Mouse (Mus musculus): Measurements from ENCODE around the gene Itga9. TPM values are rescaled to one million over a fixed set of nuclear protein-coding genes. Genes with fewer than 3 reads are reported as not detected.

Itga9 gene
- polyA plus RNA-seq, 1 experiment from 2014 or later, result 2.0 TPM

DNA sequence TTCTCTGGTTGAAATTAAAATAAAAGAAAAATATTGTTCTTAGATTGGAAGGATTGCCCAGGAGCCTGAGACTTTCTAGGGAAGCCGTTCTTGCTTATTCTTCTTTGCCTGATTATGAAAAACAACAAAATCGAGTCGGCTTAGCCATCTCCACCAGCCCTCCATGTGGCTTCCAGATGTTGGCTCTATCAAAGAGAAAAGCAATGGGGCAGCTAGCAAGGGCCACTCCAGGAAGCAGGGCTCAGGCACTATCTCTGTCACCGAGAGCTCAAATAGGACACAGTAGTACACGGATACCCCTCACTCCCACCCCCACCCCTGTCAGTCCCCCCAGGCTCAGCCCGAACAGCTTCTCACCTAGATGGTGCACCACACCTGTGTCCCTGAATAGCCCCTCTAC lies 168.2 kb downstream of the Itga9 start:
- Histone ChIP-seq H3K27me3 (replicated peaks) (no peaks in the 10 kb centered on the region), H3K4me1 (no peaks in the 10 kb centered on the region), H3K36me3 (replicated peaks) (no peaks in the 10 kb centered on the region), H3K4me3 (no peak overlapping the region), H3K4me2 (no peak overlapping the region), H3K27ac (no peak overlapping the region), H3K9ac (no peak overlapping the region), H3K9me3 (no peaks in the 10 kb centered on the region)
- 88% methylated on average over 6 of the region's 6 CpGs for WGBS
- no peak for ATAC-seq (replicated peaks)

DNA sequence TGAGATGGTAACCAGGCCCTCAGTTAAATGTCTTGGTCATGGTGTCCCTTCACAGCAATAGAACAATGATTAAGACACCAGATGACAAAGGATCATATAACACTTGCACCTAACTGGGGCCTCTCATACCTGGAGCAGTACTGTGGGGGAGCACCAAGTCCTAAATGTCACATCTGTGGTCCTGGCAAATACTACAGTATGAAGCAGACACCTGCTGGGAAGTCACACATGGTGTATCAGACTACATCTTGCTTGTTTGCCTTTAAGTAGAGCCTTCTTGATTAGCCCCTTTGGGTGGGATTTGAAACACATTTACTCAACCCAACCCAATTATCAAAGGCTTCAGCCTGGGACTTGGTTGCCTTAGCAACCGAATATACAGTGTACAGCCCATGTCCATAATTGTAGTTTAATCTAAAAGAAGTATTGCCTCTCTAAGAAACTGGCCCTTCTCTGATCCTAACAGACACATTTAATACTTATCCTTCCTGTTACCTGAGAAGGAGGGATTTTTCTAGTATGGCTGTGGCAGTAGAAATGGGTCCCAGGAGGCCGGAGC lies 170.5 kb downstream of the Itga9 start:
- no peak overlapping the region for H3K27ac ChIP-seq
- no peaks in the 10 kb centered on the region for H3K27me3 ChIP-seq (replicated peaks)
- H3K4me1 ChIP-seq, result no peaks in the 10 kb centered on the region
- WGBS, result 87% methylated on average over 2 of the region's 2 CpGs
- H3K36me3 ChIP-seq (replicated peaks), result no peaks in the 10 kb centered on the region
- H3K4me3 ChIP-seq, result no peak overlapping the region
- no peak for ATAC-seq (replicated peaks)
- H3K9me3 ChIP-seq, result no peaks in the 10 kb centered on the region
- H3K4me2 ChIP-seq, result no peak overlapping the region
- no peak overlapping the region for H3K9ac ChIP-seq

GRCm38 (mm10) chr9:118778596-118778995 lies 172.1 kb downstream of the Itga9 start:
- Histone ChIP-seq H3K9me3 (no peaks in the 10 kb centered on the region), H3K4me1 (no peaks in the 10 kb centered on the region), H3K9ac (no peak overlapping the region), H3K27ac (no peak overlapping the region), H3K27me3 (replicated peaks) (no peaks in the 10 kb centered on the region), H3K36me3 (replicated peaks) (no peaks in the 10 kb centered on the region), H3K4me3 (no peak overlapping the region), H3K4me2 (no peak overlapping the region)
- 77% methylated on average over 2 of the region's 2 CpGs for WGBS
- no peak for ATAC-seq (replicated peaks)

DNA sequence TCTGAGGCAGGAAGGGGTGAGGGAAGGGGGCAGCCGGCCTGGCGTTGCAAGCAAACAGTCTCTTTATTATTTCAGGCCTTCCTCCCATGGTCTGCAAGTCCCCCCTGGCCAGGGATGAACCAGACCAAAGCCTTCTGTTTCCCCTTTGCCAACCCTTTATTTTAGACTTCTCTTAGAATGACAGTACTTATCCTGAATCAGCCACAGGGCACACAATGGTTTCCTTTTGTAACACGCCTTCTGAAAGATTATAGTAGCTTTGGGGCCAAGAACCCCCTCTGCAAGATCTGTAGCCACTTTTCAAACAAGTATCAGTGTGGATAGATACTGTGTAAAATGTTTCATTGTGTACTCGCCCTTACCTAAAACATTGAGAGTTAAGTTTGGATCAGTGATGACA lies 178.1 kb downstream of the Itga9 start:
- H3K4me2 ChIP-seq, result no peak overlapping the region
- WGBS, result 51% methylated on average over 4 of the region's 4 CpGs
- ATAC-seq (replicated peaks), result no peak

GRCm38 (mm10) chr9:118785816-118786215 lies 179.3 kb downstream of the Itga9 start:
- WGBS, result 79% methylated on average over 6 of the region's 6 CpGs
- H3K36me3 ChIP-seq (replicated peaks), result no peaks in the 10 kb centered on the region

More for the DNA sequence above, 178.1 kb downstream of the Itga9 start:
- no peak overlapping the region for H3K27ac ChIP-seq
- H3K9ac ChIP-seq, result no peak overlapping the region
- H3K27me3 ChIP-seq (replicated peaks), result no peaks in the 10 kb centered on the region
- no peaks in the 10 kb centered on the region for H3K9me3 ChIP-seq
- H3K4me1 ChIP-seq, result peaks cover 3% of the 10 kb centered on the region; the same call in 1 of the 2 replicates
- H3K4me3 ChIP-seq, result no peak overlapping the region
- no peaks in the 10 kb centered on the region for H3K36me3 ChIP-seq (replicated peaks)

DNA sequence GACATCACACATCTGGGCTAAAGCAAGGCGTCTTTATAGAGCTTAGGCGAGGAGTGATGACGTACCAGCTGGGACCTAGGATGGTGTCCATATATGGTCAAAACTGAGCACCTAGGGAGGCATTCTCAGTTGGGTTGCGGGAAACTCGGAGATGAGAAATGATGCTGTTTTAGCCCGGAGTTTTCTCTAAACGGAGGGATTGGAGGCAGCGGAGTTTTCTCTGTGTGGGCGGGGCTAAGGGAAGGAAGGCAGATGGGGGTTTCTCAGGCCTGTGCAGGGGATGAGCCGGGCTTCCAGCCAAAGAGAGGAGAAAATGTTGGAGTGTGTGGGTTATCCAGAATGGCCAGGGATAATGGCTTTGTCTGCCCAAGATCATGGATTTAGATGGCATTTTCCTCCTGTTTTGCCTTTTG lies 182.4 kb downstream of the Itga9 start:
- Histone ChIP-seq H3K9me3 (no peaks in the 10 kb centered on the region), H3K27ac (no peak overlapping the region), H3K36me3 (replicated peaks) (no peaks in the 10 kb centered on the region), H3K9ac (no peak overlapping the region), H3K4me3 (no peak overlapping the region), H3K27me3 (replicated peaks) (no peaks in the 10 kb centered on the region), H3K4me1 (peaks cover 14% of the 10 kb centered on the region; the same call in 1 of the 2 replicates), H3K4me2 (no peak overlapping the region)
- whole genome bisulfite sequencing, result 62% methylated on average over 10 of the region's 10 CpGs
- no peak for ATAC-seq (replicated peaks)

More at GRCm38 (mm10) chr9:118785816-118786215, 179.3 kb downstream of the Itga9 start:
- H3K4me3 ChIP-seq, result no peak overlapping the region
- no peak for ATAC-seq (replicated peaks)
- peaks cover 3% of the 10 kb centered on the region; the same call in 1 of the 2 replicates for H3K4me1 ChIP-seq
- H3K27me3 ChIP-seq (replicated peaks), result no peaks in the 10 kb centered on the region
- H3K9ac ChIP-seq, result no peak overlapping the region
- H3K9me3 ChIP-seq, result no peaks in the 10 kb centered on the region
- H3K27ac ChIP-seq, result no peak overlapping the region
- H3K4me2 ChIP-seq, result no peak overlapping the region

DNA sequence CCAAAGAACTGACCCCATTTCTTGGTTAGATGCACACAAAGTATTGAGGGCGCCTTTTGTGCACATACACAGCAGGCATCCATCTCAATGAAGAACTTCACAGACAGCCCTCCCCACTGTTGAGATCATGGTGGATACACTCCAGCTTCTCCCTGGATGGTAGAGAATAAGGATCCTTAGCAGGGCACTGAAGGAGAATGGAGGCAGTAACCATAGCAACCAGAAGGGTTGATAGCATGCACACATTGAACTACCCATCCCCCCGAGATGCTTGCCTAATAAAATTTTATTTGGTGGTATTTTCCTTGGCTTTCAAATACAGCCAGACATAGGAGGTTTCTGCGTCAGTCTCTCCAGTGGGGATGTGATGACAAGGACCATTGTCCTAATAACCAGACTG lies 184.7 kb downstream of the Itga9 start:
- H3K27ac ChIP-seq, result no peak overlapping the region
- no peaks in the 10 kb centered on the region for H3K9me3 ChIP-seq
- H3K4me1 ChIP-seq, result 0 out of 2 replicates have a peak, but pooled peaks cover 11% of the 10 kb centered on the region
- H3K4me2 ChIP-seq, result no peak overlapping the region
- WGBS, result 46% methylated on average over 3 of the region's 3 CpGs
- H3K9ac ChIP-seq, result no peak overlapping the region
- no peaks in the 10 kb centered on the region for H3K27me3 ChIP-seq (replicated peaks)
- no peak overlapping the region for H3K4me3 ChIP-seq
- no peaks in the 10 kb centered on the region for H3K36me3 ChIP-seq (replicated peaks)
- ATAC-seq (replicated peaks), result peak; percentile 58; the same call in 1 of the 2 replicates

DNA sequence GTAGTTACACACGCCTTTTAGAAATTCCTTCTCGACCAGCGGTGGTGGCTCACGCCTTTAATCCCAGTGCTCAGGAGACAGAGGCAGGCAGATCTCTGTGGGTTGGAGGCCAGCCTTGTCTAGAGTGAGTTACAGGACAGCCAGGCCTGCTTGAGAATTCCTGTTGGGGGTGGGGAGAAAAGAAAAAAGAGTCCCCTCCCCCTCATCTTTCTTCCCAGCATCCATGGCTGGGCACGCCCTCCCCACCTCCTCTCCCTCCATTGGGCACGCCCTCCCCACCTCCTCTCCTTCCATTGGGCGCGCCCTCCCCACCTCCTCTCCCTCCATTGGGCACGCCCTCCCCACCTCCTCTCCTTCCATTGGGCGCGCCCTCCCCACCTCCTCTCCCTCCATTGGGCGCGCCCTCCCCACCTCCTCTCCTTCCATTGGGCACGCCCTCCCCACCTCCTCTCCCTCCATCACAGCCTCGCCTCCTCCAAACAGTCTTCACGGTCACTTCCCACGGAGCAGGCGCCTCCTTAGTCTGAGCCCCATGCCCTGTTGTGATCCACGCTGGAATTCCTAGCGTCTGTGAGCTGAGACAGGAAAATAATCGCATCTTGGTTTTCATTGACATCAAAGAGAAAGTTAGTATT lies 186.8 kb downstream of the Itga9 start:
- H3K27me3 ChIP-seq (replicated peaks), result no peaks in the 10 kb centered on the region
- WGBS, result 85% methylated on average over 18 of the region's 21 CpGs
- H3K9ac ChIP-seq, result no peak overlapping the region
- H3K36me3 ChIP-seq (replicated peaks), result no peaks in the 10 kb centered on the region
- ATAC-seq (replicated peaks), result no peak
- no peaks in the 10 kb centered on the region for H3K9me3 ChIP-seq
- H3K4me3 ChIP-seq, result no peak overlapping the region
- H3K4me1 ChIP-seq, result 0 out of 2 replicates have a peak, but pooled peaks cover 11% of the 10 kb centered on the region
- no peak overlapping the region for H3K27ac ChIP-seq
- no peak overlapping the region for H3K4me2 ChIP-seq

DNA sequence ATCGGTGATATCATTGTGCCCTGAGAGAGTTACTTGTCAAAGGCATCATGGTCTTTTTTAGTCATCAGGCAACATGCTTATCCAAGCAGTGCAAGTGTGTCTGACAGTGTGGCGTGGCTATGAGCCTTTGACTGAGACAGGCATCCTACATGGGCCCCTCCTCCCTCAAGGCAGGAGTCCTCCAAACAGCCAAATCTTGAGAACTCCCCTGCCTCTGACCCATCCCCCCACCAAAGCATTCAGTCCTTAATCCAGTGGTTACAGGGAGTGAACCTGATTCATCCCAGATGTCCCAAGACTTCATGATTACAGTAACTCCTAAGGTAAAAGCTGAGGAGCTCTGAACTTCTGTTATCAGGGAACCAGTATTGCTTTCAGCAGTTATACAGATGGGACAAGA lies 188.2 kb downstream of the Itga9 start:
- no peaks in the 10 kb centered on the region for H3K9me3 ChIP-seq
- WGBS, result 72% methylated on average over 2 of the region's 2 CpGs
- no peak overlapping the region for H3K4me2 ChIP-seq
- H3K9ac ChIP-seq, result no peak overlapping the region
- ATAC-seq (replicated peaks), result no peak
- no peak overlapping the region for H3K4me3 ChIP-seq
- H3K27ac ChIP-seq, result no peak overlapping the region
- H3K27me3 ChIP-seq (replicated peaks), result no peaks in the 10 kb centered on the region
- H3K4me1 ChIP-seq, result 0 out of 2 replicates have a peak, but pooled peaks cover 11% of the 10 kb centered on the region
- no peaks in the 10 kb centered on the region for H3K36me3 ChIP-seq (replicated peaks)

- Histone ChIP-seq H3K4me3 (no peak overlapping the region), H3K27ac (no peak overlapping the region), H3K9ac (no peak overlapping the region), H3K36me3 (replicated peaks) (no peaks in the 10 kb centered on the region), H3K4me2 (no peak overlapping the region), H3K4me1 (0 out of 2 replicates have a peak, but pooled peaks cover 11% of the 10 kb centered on the region), H3K27me3 (replicated peaks) (no peaks in the 10 kb centered on the region), H3K9me3 (no peaks in the 10 kb centered on the region)
- ATAC-seq (replicated peaks), result no peak
- WGBS, result 31% methylated on average over 4 of the region's 4 CpGs
Observed at GRCm38 (mm10) chr9:118795304-118795703, 188.8 kb downstream of the Itga9 start.

- no peak overlapping the region for H3K9ac ChIP-seq
- no peak overlapping the region for H3K4me2 ChIP-seq
- no peaks in the 10 kb centered on the region for H3K4me1 ChIP-seq
- no peak overlapping the region for H3K4me3 ChIP-seq
- ATAC-seq (replicated peaks), result no peak
- H3K36me3 ChIP-seq (replicated peaks), result no peaks in the 10 kb centered on the region
- H3K27me3 ChIP-seq (replicated peaks), result no peaks in the 10 kb centered on the region
- H3K27ac ChIP-seq, result no peak overlapping the region
- WGBS, result 57% methylated on average over 7 of the region's 7 CpGs
- no peaks in the 10 kb centered on the region for H3K9me3 ChIP-seq
Observed at GRCm38 (mm10) chr9:118799105-118799504, 192.6 kb downstream of the Itga9 start.

DNA sequence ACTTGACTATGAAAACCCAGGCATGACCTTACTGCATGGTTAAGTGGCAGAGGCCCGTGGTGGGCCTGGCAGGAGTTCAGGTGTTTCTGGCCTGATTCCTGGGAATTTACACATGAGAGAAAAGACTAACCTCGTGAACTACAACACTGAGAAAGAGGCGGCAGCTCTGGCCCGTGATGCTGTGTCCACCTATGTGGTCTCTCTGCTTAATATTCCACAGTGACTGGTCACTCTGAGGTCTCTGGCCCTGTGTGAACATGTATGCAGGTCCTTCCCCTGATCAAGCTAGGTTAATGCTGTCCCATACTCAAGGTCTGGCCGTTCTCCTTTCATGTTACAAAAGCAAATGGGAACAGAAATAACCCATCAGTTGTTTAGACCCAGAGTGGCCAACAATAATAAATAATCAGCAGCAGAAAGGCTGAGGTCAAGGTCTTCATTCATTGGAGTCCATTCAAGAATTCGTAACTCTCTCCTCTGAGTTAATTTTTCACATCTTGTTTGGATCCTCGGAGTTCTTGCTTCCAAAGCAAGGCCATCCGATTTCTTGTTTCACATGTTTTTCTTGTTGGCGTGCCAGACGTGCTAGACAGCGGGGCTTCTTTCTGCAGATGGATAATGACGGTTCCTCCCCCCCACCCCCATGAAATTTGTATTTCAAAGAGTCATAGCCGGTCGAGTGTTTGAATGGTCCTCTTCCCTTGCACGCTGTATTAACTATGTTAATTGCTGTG lies 194.9 kb downstream of the Itga9 start:
- H3K27ac ChIP-seq, result no peak overlapping the region
- WGBS, result 54% methylated on average over 15 of the region's 15 CpGs

More for the DNA sequence above, 194.9 kb downstream of the Itga9 start:
- Histone ChIP-seq H3K4me2 (no peak overlapping the region), H3K27me3 (replicated peaks) (no peaks in the 10 kb centered on the region), H3K9ac (no peak overlapping the region), H3K9me3 (no peaks in the 10 kb centered on the region), H3K4me1 (no peaks in the 10 kb centered on the region), H3K4me3 (no peak overlapping the region), H3K36me3 (replicated peaks) (no peaks in the 10 kb centered on the region)
- no peak for ATAC-seq (replicated peaks)

Measured in midbrain, embryonic 15.5 days (tissue).